Mouse (Mus musculus) ES-E14 (cell line): ENCODE data around the gene Olfr1136. TPM values are rescaled to one million over a fixed set of nuclear protein-coding genes. Genes with fewer than 3 reads are reported as not detected.

Source experiments
- DNase-seq: peaks from one replicate; pipeline ENCODE4 v3.0.0-alpha.2; 2013; ENCODE audit warnings: low read depth, low spot score
- H3K27ac ChIP-seq: 2 replicates; pipeline ENCODE4 v1.5.1; 2012; ENCODE audit warnings: low read depth, mild to moderate bottlenecking, low read length, moderate library complexity, mixed read lengths; ENCODE audit not compliant: poor library complexity, insufficient read depth, severe bottlenecking
- H3K36me3 ChIP-seq: 2 replicates; pipeline ENCODE4 v1.6.1; 2012; ENCODE audit warnings: mild to moderate bottlenecking, low read length, moderate library complexity, mixed read lengths; ENCODE audit not compliant: control insufficient read depth, poor library complexity, insufficient read depth, severe bottlenecking
- H3K4me1 ChIP-seq, 2 experiments: fragments of 150-350 bp in 1 of 2; sonication (generic) in 1 of 2; 2 replicates each; pipeline ENCODE4 v1.6.1; 2012; ENCODE audit warnings: low read length in 2 of 2, mild to moderate bottlenecking in 1 of 2, mixed read lengths in 1 of 2; ENCODE audit not compliant: control insufficient read depth in 2 of 2, insufficient read depth in 2 of 2, poor library complexity in 1 of 2
- H3K4me3 ChIP-seq, 2 experiments: fragments of 150-350 bp in 1 of 2; sonication (generic) in 1 of 2; 2 replicates each; pipeline ENCODE4 v1.5.1; 2012; ENCODE audit warnings: low read length in 2 of 2, low read depth in 1 of 2, mild to moderate bottlenecking in 1 of 2, mixed read lengths in 1 of 2; ENCODE audit not compliant: insufficient read depth in 1 of 2, poor library complexity in 1 of 2, severe bottlenecking in 1 of 2
- H3K9ac ChIP-seq: 2 replicates; pipeline ENCODE4 v1.6.1; 2012; ENCODE audit warnings: low read depth, mild to moderate bottlenecking, low read length, mixed read lengths; ENCODE audit not compliant: poor library complexity, insufficient read depth, severe bottlenecking
- H3K9me3 ChIP-seq: fragments of 150-350 bp; sonication (generic); 2 replicates; pipeline ENCODE4 v1.6.1; 2012; ENCODE audit warnings: low read depth, mild to moderate bottlenecking, low read length; ENCODE audit not compliant: control insufficient read depth, insufficient read depth
- CHD2 ChIP-seq: IDR thresholded peaks from 2 replicates; pipeline ENCODE4 v1.6.1; 2014; ENCODE audit warnings: mild to moderate bottlenecking, low read depth, low read length, inconsistent platforms
- HCFC1 ChIP-seq: IDR thresholded peaks from 2 replicates; pipeline ENCODE4 v1.6.1; 2012; ENCODE audit warnings: low read length, inconsistent platforms, borderline replicate concordance; ENCODE audit not compliant: insufficient read depth
- MAFK ChIP-seq: IDR thresholded peaks from 2 replicates; pipeline ENCODE4 v1.6.1; 2014; ENCODE audit warnings: mild to moderate bottlenecking, low read depth, low read length, inconsistent platforms; ENCODE audit not compliant: insufficient read depth
- ZC3H11A ChIP-seq: IDR thresholded peaks from 2 replicates; pipeline ENCODE4 v1.6.1; 2012; ENCODE audit warnings: low read depth, mild to moderate bottlenecking, inconsistent platforms, low read length, borderline replicate concordance
- ZNF384 ChIP-seq: IDR thresholded peaks from 2 replicates; pipeline ENCODE4 v1.6.1; 2012; ENCODE audit warnings: low read depth, low read length, inconsistent platforms
- in situ Hi-C, 2 experiments: fragments of 600-800 bp; cut with MboI; formaldehyde crosslinking; loops; one replicate each; pipeline ENCODE4 v1.15.1; 2025; ENCODE audit warnings: low sequenced_read_pairs in 2 of 2, inconsistent platforms in 1 of 2; ENCODE audit not compliant: unreplicated experiment in 2 of 2
- total RNA-seq: library from RNA; depleted of rRNA; stranded (reverse); fragments of 300-350 nt; gene quantifications from 2 replicates; pipeline ENCODE4 v1.2.3, GENCODE M21; 2012; rRNA removed

The Olfr1136 gene
- total RNA-seq, 1 experiment = not detected

DNA sequence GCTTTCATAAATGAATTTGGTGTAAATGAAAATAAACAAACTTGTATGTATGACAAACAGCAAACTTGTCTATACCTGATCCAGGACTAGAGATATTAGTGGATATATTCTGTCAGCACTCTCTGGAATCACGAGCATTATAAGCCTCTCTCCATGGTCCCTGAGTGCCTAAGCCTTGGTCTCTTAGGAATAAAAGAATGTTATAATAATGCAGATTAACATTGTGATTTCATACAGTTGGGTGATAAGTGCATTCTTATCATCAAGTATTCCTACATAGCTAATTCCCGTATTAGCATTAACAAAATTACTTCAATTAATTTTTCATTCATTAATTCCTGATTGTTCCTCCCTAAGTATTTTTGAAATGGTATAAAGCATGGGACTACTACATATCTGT lies 35.4 kb downstream of the Olfr1136 start, which contains the start of gene Olfr1134:
Gene Olfr1134, minus strand, starts transcription at position 101 of the 400 bp plus-strand sequence.
- TF ChIP-seq ZC3H11A = no peak
- no peak for TF ChIP-seq CHD2
- TF ChIP-seq HCFC1 = no peak
- no peak for TF ChIP-seq MAFK
- TF ChIP-seq ZNF384 = no peak

DNA sequence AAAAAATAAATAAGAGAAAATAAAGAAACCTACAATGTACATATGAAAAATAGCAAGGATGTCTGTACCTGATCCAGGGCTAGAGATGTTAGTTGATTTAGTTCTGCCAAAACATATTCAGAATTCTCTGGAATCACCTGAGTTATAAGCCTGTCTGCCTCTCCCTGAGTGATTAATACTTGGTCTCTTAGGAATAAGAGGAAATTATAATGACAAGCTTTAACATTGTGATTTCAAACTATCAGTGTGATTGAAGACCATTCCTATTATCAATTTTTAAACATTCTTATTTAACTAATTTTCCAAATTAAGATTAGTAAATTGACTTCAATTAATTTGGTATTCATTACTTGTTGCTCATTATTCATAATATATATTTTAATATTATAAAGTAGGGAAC lies 46.5 kb downstream of the Olfr1136 start, which contains the start of gene Olfr1133:
Gene Olfr1133, minus strand, starts transcription at position 101 of the 400 bp plus-strand sequence.
- DNase-seq = no peak
- Histone ChIP-seq H3K27ac (no peak within 1 kb of the TSS), H3K4me3 (no peak within 1 kb of the TSS), H3K4me1 (no peaks in the 10 kb centered on the region), H3K9ac (no peak within 1 kb of the TSS), H3K36me3 (no peaks in the 10 kb centered on the region), H3K9me3 (no peaks in the 10 kb centered on the region)
- in situ Hi-C loops = no loop called here
- TF ChIP-seq HCFC1 (no peak), CHD2 (no peak), MAFK (no peak), ZC3H11A (no peak), ZNF384 (no peak)

More for the DNA sequence above, 35.4 kb downstream of the Olfr1136 start, which contains the start of gene Olfr1134:
- in situ Hi-C loops = no loop called here
- DNase-seq = no peak
- H3K4me3 ChIP-seq = no peak within 1 kb of the TSS
- H3K9ac ChIP-seq = no peak within 1 kb of the TSS
- H3K9me3 ChIP-seq = no peaks in the 10 kb centered on the region
- no peak within 1 kb of the TSS for H3K27ac ChIP-seq
- H3K4me1 ChIP-seq = no peaks in the 10 kb centered on the region
- no peaks in the 10 kb centered on the region for H3K36me3 ChIP-seq

Other genes with a start within 250 kb of the Olfr1136 start
- gene Olfr1126, start 240.0 kb downstream of the Olfr1136 start, total RNA-seq = not detected in 2 replicates
- gene Pramel7, start 196.9 kb downstream of the Olfr1136 start, total RNA-seq = 2.7 and 9.3 TPM in 2 replicates
- 3.1 and 16.5 TPM in 2 replicates for gene Pramel6, start 187.4 kb downstream of the Olfr1136 start, total RNA-seq
- 1.2 and 1.9 TPM in 2 replicates for gene Olfr153, start 162.2 kb downstream of the Olfr1136 start, total RNA-seq
- not detected in 2 replicates for gene Olfr1128, start 148.4 kb downstream of the Olfr1136 start, total RNA-seq
- not detected in 2 replicates for gene Olfr1129, start 120.0 kb downstream of the Olfr1136 start, total RNA-seq
- not detected in 2 replicates for gene Olfr1130, start 87.7 kb downstream of the Olfr1136 start, total RNA-seq
- gene Olfr1131, start 66.8 kb downstream of the Olfr1136 start, total RNA-seq = not detected in 2 replicates
- not detected in 2 replicates for gene Olfr1132, start 56.4 kb downstream of the Olfr1136 start, total RNA-seq
- gene Olfr1133, start 46.6 kb downstream of the Olfr1136 start, total RNA-seq = not detected in 2 replicates
- gene Olfr1134, start 35.5 kb downstream of the Olfr1136 start, total RNA-seq = not detected in 2 replicates
- gene Olfr1135, start 20.3 kb downstream of the Olfr1136 start, total RNA-seq = not detected in 2 replicates
- not detected in 2 replicates for gene Olfr1137, start 19.2 kb upstream of the Olfr1136 start, total RNA-seq
- not detected in 2 replicates for gene Olfr1138, start 46.0 kb upstream of the Olfr1136 start, total RNA-seq
- gene Olfr1140, start 49.8 kb upstream of the Olfr1136 start, total RNA-seq = not detected in 2 replicates
- gene Olfr1141, start 60.0 kb upstream of the Olfr1136 start, total RNA-seq = not detected in 2 replicates
- not detected in 2 replicates for gene Olfr152, start 85.5 kb upstream of the Olfr1136 start, total RNA-seq
- not detected in 2 replicates for gene Olfr1143, start 106.6 kb upstream of the Olfr1136 start, total RNA-seq
- gene Olfr1145, start 115.9 kb upstream of the Olfr1136 start, total RNA-seq = not detected in 2 replicates
- gene Olfr1148, start 136.6 kb upstream of the Olfr1136 start, total RNA-seq = not detected in 2 replicates
- gene Olfr1150-ps1, start 150.0 kb upstream of the Olfr1136 start, total RNA-seq = not detected in 2 replicates
- not detected in 2 replicates for gene Olfr1151, start 161.9 kb upstream of the Olfr1136 start, total RNA-seq
- gene Olfr1152, start 172.5 kb upstream of the Olfr1136 start, total RNA-seq = not detected in 2 replicates
- not detected in 2 replicates for gene Olfr1153, start 201.0 kb upstream of the Olfr1136 start, total RNA-seq
- gene Olfr1154, start 211.2 kb upstream of the Olfr1136 start, total RNA-seq = not detected in 2 replicates